Mouse (Mus musculus) frontal cortex, postnatal 10 days (tissue): ENCODE measurements around the gene Macrod2.

Source experiments
- DNase-seq, 2 experiments: peaks; one replicate each; pipeline ENCODE4 v3.0.0; 2022; ENCODE audit warnings: low spot score in 2 of 2, mixed read lengths in 1 of 2

Macrod2 gene

DNA sequence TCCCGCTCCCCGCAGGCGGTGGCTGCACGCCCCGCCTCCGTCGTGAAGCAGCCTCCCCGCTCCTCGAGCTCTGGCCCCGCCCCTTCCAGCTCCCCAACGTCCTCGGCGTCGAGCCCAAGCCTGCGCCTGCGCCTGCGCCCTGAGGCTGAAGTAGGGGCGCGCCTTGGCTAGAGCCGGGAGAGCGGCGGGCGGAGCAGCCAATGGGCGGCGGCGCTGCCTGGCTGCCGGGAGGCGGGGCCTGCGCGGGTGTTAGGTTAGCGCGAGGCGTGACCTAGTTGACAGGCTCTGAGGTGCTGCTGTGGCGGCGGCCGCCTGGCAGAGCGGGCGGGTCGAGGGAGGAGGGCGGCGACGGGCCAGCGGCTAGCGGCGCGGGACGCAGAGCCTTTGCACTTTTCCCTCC, at the start of gene Macrod2:
Gene Macrod2, plus strand, starts transcription at position 131 of the 400 bp plus-strand sequence.
- DNase-seq: peak; percentile 96 to 98

DNA sequence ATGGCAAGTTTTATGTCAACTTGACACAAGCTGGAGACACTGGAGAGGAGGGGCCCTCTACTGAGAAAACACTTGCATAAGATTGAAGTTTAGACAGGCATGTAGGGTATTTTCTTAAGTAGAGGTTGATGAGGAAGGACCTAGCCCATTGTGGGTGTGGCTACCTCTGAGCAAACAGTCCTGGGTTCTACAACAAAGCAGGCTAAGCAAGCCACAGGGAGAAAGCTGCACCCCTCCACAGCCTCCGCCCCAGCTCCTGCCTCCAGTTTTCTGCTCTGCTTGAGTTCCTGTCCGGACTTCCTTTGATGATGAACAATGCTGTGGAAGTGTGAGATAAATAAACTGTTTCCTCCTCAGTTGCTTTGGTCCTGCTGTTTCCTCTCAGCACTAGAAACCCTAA, 35.2 kb upstream of the Macrod2 start:
- DNase-seq: no peak

DNA sequence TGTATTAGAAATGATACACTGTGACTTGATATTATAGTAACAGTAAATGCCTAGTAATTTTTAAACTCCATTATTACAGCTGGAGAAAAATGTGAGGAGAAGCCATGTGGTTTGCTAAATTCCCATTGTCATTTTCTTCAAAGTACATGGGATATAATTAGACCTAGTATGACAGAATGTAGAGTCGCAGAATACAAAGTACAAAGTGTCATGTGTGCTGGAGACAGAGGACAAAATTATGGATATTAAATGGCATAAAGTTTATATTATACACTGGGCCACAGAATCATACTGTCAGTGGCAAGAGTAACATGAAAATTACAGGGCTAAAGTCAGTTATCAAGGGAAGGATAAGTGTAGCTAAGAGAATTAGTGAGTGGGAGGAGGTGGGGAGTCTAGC, 30.3 kb upstream of the Macrod2 start:
- DNase-seq: no peak

DNA sequence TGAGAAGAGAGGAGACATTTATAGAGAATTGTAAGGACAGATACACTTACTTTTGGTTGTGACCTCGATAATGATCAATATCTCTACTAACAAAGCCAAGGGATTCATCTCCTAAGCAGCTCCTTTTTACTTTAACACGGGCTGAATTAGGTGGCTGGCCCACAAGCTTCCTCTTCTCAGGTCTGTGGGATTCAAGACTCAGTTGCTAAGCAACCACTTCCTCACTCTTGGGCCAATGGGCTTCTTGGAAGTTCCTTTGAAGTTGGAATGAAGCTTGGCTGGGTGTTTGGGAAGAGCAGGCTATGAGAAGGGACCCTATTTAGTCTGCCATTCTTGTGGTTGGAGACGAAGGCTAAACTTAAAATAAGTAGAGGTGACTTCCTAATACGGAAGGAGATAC, 5.6 kb upstream of the Macrod2 start, which contains the start of gene Sel1l2:
Gene Sel1l2, minus strand, starts transcription at position 182 of the 400 bp plus-strand sequence.
- DNase-seq: no peak

DNA sequence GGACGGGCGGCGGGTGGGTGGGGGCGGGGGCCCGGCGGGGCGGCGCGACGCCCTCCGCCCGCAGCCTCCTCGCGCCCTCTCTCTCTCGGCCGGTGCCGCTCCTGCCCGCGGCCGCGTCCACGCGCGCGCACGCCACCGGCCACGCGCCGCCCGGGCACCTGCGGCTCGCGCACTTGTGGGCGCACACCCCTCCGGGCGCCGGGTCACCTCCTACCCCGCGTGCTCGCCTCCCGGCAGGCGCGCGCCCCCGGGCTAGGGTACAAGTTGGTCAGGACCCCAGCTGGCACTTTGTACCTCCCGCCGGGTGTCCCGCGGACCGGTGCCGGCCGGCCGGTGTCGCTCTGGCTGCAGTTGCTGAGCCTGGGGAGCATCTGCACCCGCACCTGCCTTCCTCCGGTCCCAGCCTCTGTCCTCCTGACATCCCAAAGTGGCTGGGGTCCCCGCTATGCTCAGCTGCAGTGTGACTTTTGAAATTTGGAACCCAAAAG, 679 bp downstream of the Macrod2 start:
- DNase-seq: peak; percentile 32 to 38

DNA sequence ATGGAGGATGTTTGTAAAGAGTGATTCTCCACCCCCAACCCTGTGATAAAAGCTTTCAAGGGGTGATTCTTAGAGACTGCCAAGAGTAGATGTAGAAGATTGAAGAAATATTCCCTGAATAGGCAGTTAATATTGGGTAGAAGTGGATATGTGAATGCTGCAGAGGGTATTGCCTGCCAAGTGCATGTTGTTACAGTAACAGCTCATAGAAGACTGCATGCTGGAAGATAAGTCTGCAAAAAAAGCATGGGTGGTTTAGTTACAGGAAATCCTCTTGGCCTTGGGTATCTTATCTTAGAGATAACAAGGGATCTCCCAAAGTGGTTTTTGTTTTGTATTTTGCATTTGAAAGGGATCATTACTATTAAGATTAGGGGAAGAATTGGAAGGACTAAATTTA, 30.7 kb downstream of the Macrod2 start:
- DNase-seq: no peak

DNA sequence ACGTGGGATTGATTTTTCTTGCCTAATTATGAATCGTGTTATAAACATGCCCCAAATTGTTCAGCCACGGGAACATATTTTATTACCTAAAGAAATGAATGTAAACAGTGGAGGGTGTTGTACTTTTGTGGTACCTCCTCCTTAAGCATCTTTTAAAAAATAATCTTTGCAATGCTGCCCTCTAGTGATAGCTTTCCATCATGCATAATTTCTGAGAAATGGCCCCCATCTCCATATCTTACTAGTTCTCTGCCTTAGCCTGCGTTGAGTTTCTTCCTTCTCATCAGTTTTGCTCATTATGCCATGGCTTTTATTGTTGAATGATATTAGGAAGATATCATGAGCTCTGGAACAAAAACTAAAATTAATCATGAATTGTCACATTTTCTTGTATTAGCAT, 32.2 kb downstream of the Macrod2 start:
- no peak for DNase-seq

DNA sequence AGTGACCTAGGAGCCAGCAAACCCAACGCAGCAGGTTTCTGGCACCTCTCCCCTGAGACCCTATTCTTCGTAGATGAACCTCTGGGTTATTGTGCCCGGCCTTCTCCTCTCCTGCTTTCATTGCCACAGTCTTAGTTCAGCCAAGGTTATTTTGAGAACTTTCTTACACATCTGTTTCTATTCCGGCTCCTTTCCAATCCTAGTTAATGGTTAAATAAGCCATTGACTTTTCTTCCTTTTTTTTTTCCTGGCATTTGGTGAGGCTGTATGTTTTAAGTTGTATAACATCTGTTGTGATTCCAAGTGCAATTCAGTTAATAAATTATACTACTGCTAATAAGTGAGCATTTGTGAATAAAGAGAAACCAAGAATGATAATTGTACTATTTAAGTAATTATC, 44.0 kb downstream of the Macrod2 start:
- DNase-seq: no peak

DNA sequence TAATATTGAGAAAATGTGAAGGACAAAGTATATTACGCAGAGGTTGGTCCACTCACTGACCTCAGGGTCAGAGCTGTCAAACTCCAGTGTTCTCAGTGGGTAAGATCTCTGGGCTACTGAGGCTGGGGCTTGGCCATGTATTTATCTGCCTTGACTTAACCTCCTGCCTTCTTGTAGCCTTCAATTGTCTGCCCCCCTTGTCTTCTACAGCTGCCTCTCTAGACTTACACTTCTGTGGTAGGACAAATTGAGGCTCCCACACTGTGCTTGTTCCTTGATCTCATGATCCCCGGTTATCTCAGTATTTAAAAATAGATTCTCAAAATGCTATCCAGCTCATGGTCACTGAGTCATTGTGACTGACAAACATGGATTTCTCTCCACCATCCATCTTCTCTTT, 53.5 kb downstream of the Macrod2 start:
- DNase-seq: no peak

DNA sequence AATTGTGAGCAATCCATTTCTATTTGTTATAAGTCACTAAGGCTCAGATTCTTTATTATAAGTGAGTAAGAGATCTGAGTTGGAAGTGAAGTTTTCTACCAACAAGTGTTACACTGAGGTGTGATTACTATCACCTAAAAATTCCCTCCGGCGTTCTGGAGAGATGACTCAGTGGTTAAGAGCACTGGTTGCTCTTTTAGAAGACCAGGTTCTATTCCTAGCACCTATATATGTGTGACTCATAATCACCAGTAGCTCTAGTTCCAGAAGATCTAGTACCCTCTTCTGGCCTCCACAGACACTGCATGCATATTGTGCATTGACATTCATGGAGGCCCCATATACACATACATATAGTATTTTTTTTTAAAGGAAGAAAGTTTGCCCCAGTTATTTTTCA, 80.7 kb downstream of the Macrod2 start:
- no peak for DNase-seq

DNA sequence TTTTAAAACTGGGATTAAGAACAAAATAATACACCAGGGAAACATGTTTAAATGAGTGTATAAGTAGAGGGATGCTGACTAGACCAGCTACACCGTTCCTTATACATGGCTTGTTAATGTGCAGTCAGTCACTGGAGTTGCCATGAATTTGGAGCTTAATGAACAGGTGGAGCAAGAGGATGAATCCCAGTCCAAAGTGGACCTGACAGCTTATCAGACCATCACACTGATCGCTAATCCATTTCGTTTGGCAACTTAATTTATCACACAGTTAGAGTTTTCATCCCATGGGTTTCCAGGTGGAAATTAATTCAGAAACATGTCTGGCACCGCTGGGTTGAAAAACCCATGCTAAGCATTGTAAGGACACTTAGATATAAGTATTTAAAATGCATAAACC, 81.8 kb downstream of the Macrod2 start:
- no peak for DNase-seq

DNA sequence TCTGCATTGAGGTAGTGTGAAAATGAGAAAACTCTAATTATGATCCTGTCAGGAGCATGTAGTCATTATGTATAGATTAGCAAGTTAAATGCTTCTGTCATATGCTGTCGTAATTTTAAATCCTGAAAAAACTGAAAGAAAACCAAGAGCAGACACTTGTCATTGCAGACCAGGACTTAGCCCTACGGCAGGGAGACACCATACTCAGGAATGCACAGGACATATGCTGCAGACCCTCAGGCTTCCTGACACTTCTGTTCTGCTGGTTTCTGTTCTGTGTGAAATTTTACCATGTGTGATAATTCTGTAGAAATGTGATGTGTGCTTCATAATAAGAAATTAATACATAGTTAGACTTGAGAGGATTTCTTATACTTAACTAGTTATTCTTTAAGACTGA, 87.5 kb downstream of the Macrod2 start:
- no peak for DNase-seq

DNA sequence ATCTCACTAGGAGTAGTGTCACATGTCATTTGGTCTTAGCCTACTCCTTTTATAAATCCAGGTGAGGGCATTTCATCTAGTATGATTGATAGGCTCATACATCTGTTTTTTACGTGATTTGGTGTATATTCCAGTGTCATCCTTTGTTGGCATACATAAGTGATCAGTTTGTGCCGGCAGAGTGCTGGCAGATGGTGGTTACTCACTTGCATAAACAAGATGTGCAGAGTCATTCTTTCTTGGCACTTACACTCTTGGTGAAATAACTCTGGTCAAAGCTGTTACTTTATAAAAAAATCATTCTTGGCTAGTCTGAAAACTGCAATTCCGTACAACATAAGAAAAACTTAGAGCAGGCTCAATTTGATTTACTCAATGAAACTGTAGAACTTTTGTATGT, 102.6 kb downstream of the Macrod2 start:
- no peak for DNase-seq

DNA sequence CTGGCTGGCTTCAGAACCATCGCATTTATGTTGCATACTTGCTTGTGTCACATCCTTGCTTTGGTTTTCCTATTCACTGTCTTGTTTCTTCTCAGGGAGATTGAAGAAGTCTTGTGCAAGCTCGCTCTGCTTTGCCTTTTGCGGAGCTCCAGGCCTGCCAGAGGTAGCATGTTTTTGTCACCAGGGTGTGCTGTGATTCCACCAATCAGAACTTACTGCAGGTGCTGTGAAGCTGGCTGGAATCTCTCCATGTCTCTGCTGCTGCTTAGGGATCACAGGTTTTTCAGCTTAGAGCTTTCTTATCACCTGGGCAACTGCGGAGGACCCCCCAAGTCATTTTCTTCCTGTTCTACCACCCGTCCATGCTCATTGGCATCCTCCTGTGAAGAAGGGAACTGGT, 105.8 kb downstream of the Macrod2 start:
- peak; percentile 31 to 38 for DNase-seq

DNA sequence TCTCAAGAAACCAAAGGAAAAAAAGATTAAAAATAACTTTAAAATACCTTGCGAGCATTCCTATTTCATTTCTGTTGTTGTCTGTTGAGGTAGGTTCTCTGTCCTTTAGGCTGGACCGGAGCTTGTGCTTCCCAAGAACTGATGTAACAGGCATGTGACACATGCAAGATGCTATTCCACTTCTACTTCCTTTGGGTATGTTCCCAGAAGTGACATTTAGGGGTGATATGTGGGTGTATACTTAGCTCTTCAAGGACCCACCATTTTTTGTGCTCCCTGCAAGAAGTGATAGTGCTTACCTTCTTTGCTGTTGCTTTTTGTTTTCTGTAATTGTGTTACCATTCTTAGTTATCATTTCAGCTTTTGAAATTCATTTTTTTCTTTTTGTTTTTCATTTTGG, 126.4 kb downstream of the Macrod2 start:
- no peak for DNase-seq

DNA sequence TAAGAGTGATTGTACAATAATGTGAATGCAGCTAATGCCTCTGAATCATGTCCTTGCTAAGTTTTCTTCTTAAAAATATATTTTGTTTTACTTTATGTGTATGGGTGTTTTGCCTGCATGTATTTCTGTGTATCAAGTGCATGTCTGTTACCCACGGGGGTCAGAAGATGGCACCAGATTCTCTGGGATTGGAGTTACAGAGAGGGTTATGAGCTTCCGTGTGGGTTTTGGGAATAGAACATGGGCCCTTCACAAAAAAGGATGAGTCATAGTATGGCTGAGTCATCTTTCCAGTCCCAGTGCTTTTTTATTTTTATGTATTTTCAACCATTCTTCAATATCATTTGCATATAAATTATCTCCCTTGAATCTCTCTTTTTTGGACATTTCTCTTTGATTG, 135.1 kb downstream of the Macrod2 start:
- no peak for DNase-seq

DNA sequence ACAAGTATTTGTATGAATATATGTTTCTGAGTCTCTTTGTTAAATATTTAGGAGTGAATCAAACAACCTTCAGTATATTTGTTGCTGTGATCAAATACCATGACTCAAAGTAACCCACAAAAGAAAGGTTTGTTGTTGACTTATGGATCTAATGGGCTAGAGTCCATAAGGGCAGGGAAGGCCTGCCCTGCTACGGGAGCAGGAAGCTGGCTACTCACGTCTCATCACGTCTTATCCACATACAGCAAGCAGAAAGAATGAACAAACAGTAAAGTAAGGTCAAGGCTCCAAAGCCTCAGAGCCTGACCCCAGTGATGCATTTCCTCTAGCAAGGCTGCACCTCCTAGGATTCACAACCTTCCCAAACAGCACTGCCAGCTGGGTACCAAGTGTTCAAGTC, 136.9 kb downstream of the Macrod2 start:
- DNase-seq: no peak

DNA sequence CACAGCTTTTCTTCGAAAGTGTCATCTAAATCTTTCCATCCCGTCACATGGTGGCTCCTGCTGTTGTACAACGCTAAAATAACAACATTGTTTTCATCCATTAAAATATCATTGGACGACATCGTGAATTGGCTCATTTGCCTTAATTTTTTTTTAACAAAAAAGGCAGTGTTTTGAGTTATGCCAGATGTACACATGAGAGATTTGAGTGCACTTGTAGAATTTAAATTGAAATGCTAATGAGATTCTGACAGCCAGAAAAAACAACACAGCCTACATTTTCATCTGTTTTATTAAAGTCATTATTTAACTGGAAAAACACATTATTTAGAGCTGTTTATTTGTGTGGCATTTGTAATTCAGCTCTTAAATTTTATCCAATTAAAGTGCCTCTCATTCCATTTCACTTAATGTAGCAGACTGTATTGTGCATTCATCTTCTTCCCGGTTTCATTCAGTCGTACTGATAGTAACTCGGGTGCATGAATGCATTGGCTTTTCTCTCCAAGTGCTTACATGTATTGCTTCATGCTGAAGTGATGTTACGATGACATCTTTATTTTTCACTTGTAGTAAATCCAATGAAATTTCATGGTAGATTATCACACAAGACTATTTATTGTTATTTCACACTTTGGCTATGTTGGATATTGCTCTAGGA, 137.9 kb downstream of the Macrod2 start:
- no peak for DNase-seq

DNA sequence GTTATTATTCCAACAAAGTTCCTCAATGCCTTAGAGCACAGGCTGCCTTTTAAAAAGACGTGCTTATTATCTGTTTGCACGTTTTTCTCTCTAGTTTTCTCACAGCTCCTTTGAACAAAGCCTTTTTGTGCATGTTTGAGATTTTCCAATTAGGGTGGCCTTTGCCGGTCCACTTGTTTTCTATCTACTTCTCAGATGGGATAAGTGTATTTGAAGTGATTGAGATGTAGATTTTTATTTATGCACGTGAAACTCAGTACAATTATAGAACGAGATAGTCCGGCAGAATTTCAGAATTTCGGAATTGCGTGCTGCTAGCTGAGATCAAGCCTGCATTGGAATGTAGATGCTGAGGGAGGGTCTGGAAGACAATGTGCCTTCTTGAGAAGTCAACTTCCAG, 138.5 kb downstream of the Macrod2 start:
- no peak for DNase-seq

DNA sequence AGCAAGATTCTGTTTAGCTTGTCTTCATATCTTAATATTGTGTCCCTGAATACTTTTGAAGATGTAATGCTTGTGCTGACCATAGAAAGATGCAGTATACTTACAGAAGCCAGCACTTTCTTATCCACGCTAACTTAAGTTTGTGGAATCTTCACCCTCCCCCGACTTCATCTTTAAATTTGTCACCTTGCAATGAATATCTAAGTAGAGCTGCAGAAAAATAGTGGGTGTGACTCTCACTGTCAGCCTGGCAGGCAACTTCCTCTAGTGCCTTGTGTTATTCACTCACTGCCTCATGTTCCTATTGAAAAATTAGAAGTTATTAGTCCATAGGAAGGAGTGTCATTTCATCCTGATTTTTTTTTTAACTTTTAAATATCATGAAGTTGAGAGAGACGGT, 139.5 kb downstream of the Macrod2 start:
- DNase-seq: no peak

DNA sequence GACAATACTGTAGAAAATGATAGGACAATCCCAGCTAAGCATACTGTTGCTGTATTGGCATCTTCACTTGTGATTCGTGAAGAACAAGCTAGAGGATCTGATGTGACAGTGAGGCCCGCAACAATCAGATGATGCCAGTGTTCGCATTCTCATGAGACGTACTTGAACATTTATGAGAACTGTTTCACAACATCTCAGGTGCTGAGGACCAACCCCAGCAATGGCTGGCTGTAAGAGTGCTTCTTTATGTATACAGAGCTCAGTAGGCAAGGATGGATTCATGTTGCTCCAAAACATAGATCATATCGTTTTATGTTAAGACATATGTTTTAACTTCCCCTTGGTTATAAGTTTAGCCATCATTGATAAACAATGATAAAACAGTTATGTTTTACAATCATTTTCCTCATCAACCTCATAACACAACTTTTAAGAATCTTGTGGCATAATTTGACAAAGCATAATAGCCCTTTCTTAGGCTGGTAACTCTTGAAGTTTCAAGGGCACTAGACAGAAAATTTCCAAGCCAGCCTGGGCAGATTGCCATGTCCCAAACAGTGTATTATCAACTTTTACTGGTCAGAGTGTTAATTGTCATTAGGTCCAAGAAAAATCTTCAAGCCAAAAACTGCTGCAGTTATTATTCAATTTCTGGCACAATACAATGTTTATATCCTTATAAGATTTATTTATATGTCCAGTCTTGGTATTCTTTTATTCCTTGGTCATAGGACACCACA, 140.9 kb downstream of the Macrod2 start:
- DNase-seq: no peak

DNA sequence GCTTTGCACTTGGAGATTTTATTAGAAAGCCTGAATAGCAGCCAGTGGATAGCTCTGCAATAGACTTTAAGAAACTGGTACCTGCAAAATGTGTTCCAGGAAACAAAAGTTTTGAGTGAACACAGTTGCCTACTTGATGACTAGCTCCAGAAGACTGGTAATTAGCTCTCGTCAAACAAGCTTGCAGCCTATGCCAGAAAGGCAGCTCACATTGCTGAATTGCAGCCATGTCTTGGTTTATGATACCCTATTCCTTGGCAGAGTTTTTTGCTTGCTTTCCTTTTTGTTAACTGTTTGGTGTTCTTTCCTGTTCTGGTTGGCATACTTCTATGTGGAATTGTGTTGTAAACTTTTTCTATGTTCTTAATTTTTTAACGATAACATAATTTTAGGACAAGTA, 154.2 kb downstream of the Macrod2 start:
- DNase-seq: no peak

DNA sequence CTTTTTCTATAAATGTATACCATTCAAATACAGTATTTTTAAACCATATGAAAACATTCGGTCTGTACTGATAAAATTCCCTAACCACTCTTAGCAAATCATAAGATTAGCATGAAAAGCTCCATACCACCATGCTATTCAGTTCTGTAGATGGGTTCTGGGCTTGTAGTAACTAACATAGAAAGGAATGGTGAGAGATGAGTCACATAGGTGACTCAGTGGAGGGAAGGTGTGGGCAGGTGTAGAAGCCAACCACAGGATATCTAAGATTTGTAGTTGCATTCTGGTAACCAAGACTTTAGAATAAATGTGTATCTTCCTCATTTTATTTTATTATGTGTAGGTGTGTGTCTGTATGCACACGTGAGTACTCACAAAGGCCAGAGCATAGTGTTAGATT, 166.3 kb downstream of the Macrod2 start:
- DNase-seq: no peak
